Mouse (Mus musculus) gastrocnemius, adult 2 months (tissue): ENCODE data around the gene Nrxn2. TPM values are rescaled to one million over a fixed set of nuclear protein-coding genes. Genes with fewer than 3 reads are reported as not detected.

Experiments
- DNase-seq: peaks from one replicate; pipeline ENCODE4 v3.0.0; 2022
- H3K27ac ChIP-seq: fragments of 200-600 bp; 2 replicates; pipeline ENCODE4 v1.8.1; 2022; ENCODE audit warnings: mild to moderate bottlenecking
- H3K4me3 ChIP-seq: fragments of 200-600 bp; 2 replicates; pipeline ENCODE4 v1.8.1; 2022; ENCODE audit warnings: mild to moderate bottlenecking, moderate library complexity
- CTCF ChIP-seq: fragments of 200-600 bp; IDR thresholded peaks from 2 replicates; pipeline ENCODE4 v1.8.1; 2022; ENCODE audit warnings: antibody characterized with exemption, mild to moderate bottlenecking, moderate library complexity
- intact Hi-C: fragments of 180-260 bp; cut with DNase I; formaldehyde crosslinking; loops from one replicate; pipeline ENCODE4 v1.15.1; 2025
- total RNA-seq, 2 experiments: library from RNA; stranded (reverse); gene quantifications; 2 replicates each; pipeline ENCODE4 v1.2.3; 2021

Gene Nrxn2
- total RNA-seq, 2 experiments from 2014 or later = 0.77 to 2.0 TPM

DNA sequence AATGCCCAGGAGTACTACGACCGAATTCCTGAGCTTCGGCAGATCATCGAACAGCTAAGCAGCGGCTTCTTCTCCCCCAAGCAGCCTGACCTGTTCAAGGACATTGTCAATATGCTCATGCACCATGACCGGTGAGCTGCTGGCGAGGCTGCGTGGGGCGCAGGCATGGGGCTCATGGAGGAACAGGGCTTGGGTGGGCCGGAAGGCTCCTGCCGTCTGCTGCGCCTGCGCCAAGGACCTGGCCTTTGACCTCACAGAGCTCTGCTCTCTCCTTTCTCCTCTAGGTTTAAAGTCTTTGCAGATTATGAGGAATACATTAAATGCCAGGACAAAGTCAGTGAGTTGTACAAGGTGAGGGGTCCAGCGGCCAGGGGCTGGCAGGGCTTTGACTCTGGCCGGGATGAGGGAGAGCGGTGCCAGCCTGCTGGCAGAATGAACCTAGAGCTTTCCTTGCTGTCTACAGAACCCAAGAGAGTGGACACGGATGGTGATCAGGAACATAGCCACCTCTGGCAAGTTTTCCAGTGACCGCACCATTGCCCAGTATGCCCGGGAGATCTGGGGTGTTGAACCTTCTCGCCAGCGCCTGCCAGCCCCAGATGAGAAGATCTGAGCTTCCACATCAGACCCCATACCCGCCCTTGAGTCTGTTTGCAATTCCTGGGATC lies 20.8 kb upstream of the Nrxn2 start:
- peak; percentile 63 for DNase-seq
- intact Hi-C loops = no loop called here
- H3K27ac ChIP-seq = peak overlapping the region; percentile 90

DNA sequence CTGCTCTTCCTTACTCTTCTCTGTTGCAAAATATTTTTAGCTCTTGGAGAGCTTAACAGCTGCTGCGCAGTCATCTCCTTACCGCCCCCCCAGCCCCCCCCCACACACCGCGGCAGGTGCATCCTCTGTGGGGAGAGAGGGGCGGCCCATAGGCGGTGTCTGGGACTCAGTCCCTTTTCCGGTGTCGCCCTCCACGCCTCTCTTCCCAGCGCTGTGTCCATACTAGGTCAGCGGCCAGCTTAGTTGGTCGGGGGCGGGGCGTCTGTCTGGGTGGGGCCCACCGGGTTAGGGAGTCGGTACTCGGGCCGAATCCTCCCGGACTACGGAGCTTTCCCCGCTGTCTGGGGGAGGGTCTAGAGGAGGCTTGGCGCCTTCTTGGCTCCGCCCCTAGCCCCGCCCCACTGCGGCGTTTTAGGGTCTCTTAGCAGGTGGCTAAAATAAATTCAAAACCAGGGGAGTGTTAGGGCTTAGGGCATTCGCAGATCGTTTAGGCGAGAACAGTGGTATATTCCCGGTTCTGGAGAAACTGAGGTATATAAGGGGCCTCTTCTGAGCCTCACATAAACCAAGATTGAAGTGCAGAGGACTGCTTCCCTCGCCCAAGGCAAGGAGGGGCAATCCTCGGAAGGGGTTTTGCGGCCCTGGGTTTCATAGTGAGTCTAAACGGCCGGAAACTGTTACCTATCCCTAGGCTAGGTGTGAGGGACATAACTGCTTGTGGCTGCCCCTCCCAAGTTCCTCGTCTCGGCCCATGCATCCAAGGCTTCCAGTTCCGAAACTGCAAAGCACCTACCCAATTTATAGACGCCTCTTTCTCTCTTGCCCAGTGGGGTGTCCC lies 19.9 kb upstream of the Nrxn2 start:
- intact Hi-C loops = no loop called here
- TF ChIP-seq CTCF = no peak
- peak; percentile 89 for DNase-seq
- Histone ChIP-seq H3K27ac (peak overlapping the region; percentile 90), H3K4me3 (peak overlapping the region; percentile 80)

More for the DNA sequence above, 20.8 kb upstream of the Nrxn2 start:
- H3K4me3 ChIP-seq = peak overlapping the region; percentile 80
- no peak for TF ChIP-seq CTCF

DNA sequence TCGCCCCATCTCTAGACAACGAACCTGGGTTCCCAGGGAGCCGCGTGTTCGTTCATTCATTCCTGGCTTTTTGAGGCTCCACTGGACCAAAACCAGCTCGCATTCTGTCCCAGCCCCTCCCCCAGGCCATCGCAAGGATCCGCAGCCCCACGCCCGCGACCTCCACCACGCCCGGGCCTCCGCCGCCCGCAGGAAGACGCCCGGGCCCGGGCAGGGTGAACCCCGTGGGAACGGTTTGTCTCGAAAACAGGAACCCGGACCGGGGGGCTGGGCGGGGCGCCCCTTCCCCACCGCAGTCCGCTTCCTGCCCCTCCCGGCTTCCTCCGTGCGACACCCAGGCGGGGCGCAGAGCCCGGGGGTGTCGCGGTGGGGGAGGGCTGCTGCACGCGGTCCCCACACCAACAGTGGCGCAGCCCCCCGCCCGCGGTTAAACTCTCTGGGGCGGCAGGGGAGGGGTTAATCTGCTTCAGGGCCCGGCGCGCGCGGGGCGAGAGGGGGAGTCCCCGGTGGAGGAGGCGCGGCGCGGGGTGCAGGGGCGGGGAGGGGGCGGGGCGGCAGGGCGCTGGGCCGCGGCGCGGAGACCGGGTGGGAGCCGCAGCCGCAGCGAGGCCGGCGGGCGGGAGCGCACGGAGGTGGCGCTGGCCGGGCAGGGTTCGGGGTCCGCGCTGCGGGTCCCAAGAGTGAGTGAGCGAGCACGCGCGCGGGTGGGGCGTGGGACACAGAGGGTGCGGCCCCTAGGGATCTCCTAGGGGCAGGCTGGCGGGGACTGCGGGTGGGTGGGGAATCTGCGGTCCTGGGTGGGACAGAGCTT lies 19.0 kb upstream of the Nrxn2 start, which contains the start of gene Rasgrp2:
Rasgrp2 (plus strand) TSS at position 56 of the 811 bp plus-strand sequence.
- no peak for TF ChIP-seq CTCF
- intact Hi-C loops = loop anchor here (2.0 to 5.0 kb wide), 2 partner anchors 27 to 53 kb away; no protein-coding TSS in a partner anchor
- peak within 1 kb of the TSS; percentile 90 for H3K27ac ChIP-seq
- peak; percentile 86 for DNase-seq
- H3K4me3 ChIP-seq = peak within 1 kb of the TSS; percentile 80

DNA sequence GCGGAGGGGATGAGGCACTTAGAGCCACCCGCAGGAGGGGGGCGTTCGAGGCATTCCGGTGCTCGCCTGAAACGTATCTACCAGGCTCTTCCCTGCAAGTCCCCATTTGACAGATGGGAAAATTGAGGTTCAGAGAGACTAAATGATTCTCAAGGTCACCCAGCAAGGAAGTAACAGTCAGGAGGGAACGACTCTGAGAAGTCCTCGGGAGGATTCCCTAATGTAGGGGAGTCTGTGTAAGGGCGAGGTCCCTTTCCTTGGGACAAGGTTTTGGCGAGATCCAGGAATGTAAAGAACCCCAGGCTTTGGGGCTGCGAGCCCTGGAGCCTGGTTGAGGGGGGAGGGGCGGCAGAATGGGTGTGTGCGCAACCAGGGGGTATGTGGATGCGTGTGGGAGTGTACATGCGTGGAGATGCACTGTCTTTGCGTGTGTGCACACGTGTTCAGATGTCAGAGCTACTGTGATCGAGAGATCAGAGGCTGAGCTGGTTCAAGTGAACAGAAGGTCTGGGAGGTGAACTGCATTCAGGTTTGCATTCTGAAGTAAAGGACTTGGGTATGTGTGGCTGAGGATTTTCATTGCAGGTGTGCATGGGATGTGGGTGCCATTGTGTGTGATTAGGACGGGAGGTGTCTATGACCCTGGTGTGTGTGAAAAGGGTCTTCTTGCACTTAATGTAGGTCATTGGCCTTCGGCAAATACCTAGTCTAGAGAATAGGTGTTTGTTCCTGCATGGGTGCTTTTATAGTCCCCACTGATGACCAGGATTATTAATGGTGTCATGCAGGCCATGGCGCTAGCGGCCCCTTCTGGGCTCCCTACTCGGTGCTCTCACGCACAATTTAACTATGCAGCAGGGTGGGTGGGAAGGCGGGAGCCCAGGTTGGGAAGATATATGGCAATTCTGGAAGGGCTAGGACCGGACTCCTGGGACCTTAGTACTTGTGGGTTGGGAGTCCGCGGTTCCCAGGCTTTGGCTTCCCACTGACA lies 18.1 kb upstream of the Nrxn2 start:
- TF ChIP-seq CTCF = peak; percentile 24
- DNase-seq = peak; percentile 76
- Histone ChIP-seq H3K27ac (peak overlapping the region; percentile 90), H3K4me3 (peak overlapping the region; percentile 80)
- intact Hi-C loops = loop anchor here (2.0 to 5.0 kb wide), 2 partner anchors 28 to 52 kb away; no protein-coding TSS in a partner anchor

DNA sequence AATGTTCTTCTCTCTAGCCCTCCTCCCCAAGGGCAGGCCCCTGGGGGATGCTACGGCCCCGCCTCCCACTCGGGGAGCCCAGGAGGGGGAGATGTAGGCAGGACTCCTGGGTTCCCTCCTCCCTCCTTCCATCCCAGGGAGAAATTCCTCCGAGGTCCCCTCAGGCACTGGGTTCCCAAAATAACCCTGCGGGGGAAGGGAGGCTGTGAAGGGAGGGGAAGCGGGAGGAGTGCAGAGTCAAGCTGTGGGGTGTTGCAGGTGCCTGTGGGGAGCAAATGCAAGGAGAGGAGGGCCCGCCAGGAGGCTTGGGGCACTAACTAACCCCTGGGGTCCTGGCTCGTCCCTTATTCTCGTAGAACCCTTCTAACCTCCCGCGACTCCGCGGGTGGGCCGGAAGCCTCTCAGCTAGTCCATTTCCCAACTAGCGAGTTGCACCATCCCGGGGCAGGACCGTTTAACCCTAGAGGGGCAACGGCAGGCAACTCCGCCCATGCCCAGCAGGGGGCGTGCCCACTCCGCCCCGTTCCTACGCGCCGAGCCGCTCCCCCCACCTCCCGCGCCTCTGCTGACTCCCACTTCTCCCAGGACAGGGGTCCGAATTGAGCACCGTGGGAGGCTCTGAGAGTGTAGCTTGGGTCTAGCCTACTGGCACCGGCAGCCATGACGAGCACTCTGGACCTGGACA lies 17.3 kb upstream of the Nrxn2 start:
- intact Hi-C loops = loop anchor here (2.0 to 5.0 kb wide), 2 partner anchors 28 to 51 kb away; no protein-coding TSS in a partner anchor
- no peak; the same call in 1 of the 2 replicates for TF ChIP-seq CTCF
- peak overlapping the region; percentile 90 for H3K27ac ChIP-seq
- H3K4me3 ChIP-seq = peak overlapping the region; percentile 80
- DNase-seq = peak; percentile 91

DNA sequence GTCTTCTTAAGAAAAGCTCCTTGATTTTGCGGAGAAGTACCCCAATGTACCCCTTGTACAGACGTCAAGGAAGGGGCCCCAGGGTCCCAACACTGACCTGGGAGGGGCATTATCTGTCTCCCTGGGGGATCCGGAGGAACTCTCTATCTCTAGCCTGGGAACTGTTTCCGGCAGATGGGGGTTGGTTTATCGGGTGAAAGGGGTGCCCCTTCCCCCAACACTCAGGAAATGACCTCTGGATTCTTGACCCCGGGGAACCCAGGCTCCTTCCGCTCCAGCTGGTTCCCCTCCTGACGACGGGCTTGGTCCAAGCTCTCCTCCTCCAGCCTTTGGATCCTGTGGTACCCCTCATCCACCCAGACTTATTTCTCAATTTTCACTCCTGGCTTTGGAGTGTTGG lies 16.6 kb upstream of the Nrxn2 start:
- TF ChIP-seq CTCF = no peak
- peak; percentile 53 for DNase-seq
- H3K27ac ChIP-seq = peak overlapping the region; percentile 90
- intact Hi-C loops = loop anchor here (2.0 to 5.0 kb wide), 2 partner anchors 29 to 50 kb away; no protein-coding TSS in a partner anchor
- H3K4me3 ChIP-seq = peak overlapping the region; percentile 80

DNA sequence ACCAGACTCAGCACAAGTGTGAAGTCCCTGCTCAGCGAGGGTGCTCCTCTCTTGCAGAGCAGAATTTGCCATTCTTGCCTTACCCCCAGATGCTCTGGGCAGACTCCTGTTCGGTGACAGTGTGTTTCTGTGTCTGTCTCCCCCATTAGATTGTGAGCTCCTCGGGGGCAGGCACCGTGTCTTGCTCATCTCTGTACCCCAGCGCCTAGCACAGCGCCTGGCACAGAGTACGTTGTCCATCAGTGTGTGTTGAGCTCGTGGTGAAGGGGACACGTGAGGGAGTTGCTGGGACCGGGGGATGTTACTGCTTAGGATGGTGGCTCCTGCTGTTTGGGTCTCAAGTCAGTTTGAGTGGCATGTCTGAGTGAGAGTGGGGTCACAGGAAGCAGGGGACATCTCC lies 14.7 kb upstream of the Nrxn2 start:
- DNase-seq = no peak
- intact Hi-C loops = loop anchor here (5.0 kb wide), 1 partner anchor 48 kb away; no protein-coding TSS in a partner anchor
- TF ChIP-seq CTCF = no peak
- Histone ChIP-seq H3K27ac (no peak overlapping the region), H3K4me3 (no peak overlapping the region)

DNA sequence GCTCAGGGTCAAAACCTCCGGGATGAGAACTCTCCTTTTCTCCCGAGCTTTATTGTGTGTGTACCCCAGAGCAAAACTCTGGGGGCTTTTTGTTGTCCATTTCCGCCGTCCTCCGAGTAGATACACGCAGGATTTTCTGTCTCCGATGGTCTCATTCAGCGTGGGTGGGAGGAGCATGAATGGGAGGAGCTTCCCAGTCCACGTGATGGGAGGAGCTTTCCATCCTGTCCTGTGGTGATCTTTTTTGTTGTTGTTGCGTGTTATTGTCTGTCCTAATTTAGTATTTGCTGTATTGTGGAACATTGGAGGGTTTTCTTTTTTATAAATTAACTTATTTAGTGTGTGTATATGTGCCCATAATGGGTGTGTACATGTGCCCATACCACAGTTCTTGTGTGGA lies 13.1 kb upstream of the Nrxn2 start:
- DNase-seq = no peak
- no peak overlapping the region for H3K4me3 ChIP-seq
- no peak for TF ChIP-seq CTCF
- no peak overlapping the region for H3K27ac ChIP-seq
- intact Hi-C loops = no loop called here

DNA sequence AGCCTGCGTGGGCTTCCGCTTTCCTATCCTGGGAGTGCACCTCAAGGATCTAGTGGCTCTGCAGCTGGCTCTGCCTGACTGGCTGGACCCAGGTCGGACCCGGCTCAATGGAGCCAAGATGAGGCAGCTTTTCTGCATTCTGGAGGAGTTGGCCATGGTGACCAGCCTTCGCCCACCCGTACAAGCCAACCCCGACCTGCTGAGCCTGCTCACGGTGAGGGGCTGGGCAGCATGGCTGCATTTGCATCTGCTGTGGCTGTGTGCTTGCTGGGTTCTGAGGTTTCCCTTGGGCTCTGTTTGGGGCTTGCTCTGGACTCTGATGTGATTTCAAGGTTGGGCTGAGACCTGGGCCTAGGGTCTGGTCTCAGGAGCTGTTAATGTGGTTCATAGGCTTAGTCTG lies 11.4 kb upstream of the Nrxn2 start:
- intact Hi-C loops = no loop called here
- no peak overlapping the region for H3K4me3 ChIP-seq
- no peak for TF ChIP-seq CTCF
- DNase-seq = no peak
- H3K27ac ChIP-seq = no peak overlapping the region

DNA sequence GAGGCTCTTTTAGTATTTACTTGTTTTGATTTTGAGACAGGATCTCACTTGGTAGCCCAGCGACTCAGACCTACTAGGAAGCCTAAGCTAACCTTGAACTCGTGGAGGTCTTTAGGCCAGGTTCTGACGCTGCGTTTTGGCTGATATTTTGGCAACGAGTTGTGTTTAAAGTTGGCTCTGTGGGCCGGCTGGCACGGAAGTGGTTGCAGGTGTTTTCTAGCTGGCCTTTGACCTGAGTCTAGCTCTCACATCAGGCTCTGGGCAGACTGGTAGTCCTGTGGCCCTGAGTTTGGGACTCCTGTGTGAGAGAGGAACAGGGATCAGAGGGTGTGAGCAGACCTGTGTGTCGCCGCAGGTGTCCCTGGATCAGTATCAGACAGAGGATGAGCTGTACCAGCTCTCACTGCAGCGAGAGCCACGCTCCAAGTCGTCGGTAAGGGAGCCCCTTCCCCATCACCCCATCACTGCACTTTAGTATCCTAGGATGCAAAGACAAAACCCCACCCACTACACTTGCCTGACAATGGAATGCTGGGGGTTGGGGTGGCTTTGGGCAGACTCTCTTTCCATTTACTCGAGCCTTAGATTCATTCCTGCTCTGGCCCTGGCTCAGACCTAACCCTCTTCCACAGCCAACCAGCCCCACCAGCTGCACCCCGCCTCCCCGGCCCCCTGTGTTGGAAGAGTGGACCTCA lies 10.6 kb upstream of the Nrxn2 start:
- DNase-seq = no peak
- intact Hi-C loops = no loop called here
- H3K27ac ChIP-seq = no peak overlapping the region
- no peak overlapping the region for H3K4me3 ChIP-seq
- TF ChIP-seq CTCF = no peak
